Mouse (Mus musculus) testis, postnatal 14 days (tissue): ENCODE data around the gene Nanos2.
A peak's percentile ranks its signal among the peaks of the same experiment; 100 is the strongest.

Source experiments
- DNase-seq: peaks from one replicate; pipeline ENCODE4 v3.0.0; 2021; ENCODE audit warnings: low spot score

Gene Nanos2

GRCm38 (mm10) chr7:18987100-18987499 is at the start of gene Nanos2:
Gene Nanos2, plus strand, starts transcription at chr7:18987400.
- DNase-seq, result no peak

- DNase-seq, result no peak
These were observed 44.8 kb upstream of the Nanos2 start for GRCm38 (mm10) chr7:18942376-18942775.

- DNase-seq, result no peak
These were observed 44.4 kb upstream of the Nanos2 start for GRCm38 (mm10) chr7:18942815-18943214.

- no peak for DNase-seq
These were observed 39.0 kb upstream of the Nanos2 start for GRCm38 (mm10) chr7:18948151-18948550.

- DNase-seq, result no peak
These were observed 37.2 kb upstream of the Nanos2 start for GRCm38 (mm10) chr7:18949781-18950522.

- DNase-seq, result peak; percentile 60
These were observed 36.5 kb upstream of the Nanos2 start for GRCm38 (mm10) chr7:18950523-18951315.

GRCm38 (mm10) chr7:18951397-18951796 is 35.8 kb upstream of the Nanos2 start:
- peak; percentile 32 for DNase-seq

GRCm38 (mm10) chr7:18957569-18958383 is 29.4 kb upstream of the Nanos2 start:
- peak; percentile 27 for DNase-seq

GRCm38 (mm10) chr7:18958384-18958766 is 28.8 kb upstream of the Nanos2 start:
- DNase-seq, result no peak

GRCm38 (mm10) chr7:18959446-18959845 is 27.8 kb upstream of the Nanos2 start:
- no peak for DNase-seq

- DNase-seq, result no peak
These were observed 24.9 kb upstream of the Nanos2 start for GRCm38 (mm10) chr7:18962171-18962792.

GRCm38 (mm10) chr7:18962795-18963194 is 24.4 kb upstream of the Nanos2 start:
- DNase-seq, result no peak

GRCm38 (mm10) chr7:18963294-18963843 is 23.8 kb upstream of the Nanos2 start:
- no peak for DNase-seq

GRCm38 (mm10) chr7:18965312-18965711 is 21.9 kb upstream of the Nanos2 start:
- DNase-seq, result no peak

GRCm38 (mm10) chr7:18967603-18968002 is 19.6 kb upstream of the Nanos2 start:
- DNase-seq, result no peak

- DNase-seq, result no peak
These were observed 16.2 kb upstream of the Nanos2 start for GRCm38 (mm10) chr7:18970956-18971355.

GRCm38 (mm10) chr7:18978381-18978780 is 8.8 kb upstream of the Nanos2 start:
- DNase-seq, result no peak

GRCm38 (mm10) chr7:18986503-18986902 is 697 bp upstream of the Nanos2 start:
- no peak for DNase-seq

GRCm38 (mm10) chr7:18987747-18988146 is 547 bp downstream of the Nanos2 start:
- DNase-seq, result no peak

GRCm38 (mm10) chr7:18988780-18989179 is 1.6 kb downstream of the Nanos2 start:
- no peak for DNase-seq

GRCm38 (mm10) chr7:18989995-18990394 is 2.8 kb downstream of the Nanos2 start:
- DNase-seq, result no peak
